Mouse (Mus musculus): ENCODE measurements around the gene Mcm10. TPM values are rescaled to one million over a fixed set of nuclear protein-coding genes. Genes with fewer than 3 reads are reported as not detected.
A peak's percentile ranks its signal among the peaks of the same experiment; 100 is the strongest.

The Mcm10 gene
- total RNA-seq, 1 experiment, result 127 TPM

DNA sequence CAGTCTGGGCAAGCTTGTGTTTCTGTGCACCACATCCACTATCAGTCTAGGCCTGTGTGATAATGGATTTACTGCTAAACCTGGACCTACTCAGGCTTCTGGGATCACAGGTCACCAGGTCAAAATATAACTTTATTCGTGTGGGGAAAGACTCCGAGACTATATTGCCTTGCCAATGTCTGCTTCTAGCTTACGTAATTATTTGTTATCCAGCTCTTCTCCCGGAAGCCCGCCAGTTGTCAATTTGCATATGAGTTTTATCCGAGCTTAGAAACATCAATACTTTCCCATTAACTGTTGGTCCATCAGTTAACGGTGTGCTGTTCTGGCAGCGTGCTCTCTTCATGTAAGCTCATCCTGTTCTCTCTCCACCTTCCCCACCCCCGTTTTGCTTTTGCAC is 22.6 kb upstream of the Mcm10 start:
- Histone ChIP-seq H3K36me3 (ENCODE audit: control insufficient read depth, insufficient read depth, low read length, poor library complexity, severe bottlenecking) (peaks cover 9% of the 10 kb centered on the region; the same call in 1 of the 2 replicates), H3K9me3 (ENCODE audit: control insufficient read depth, insufficient read depth, low read depth, low read length) (no peaks in the 10 kb centered on the region), H3K4me3 (ENCODE audit: insufficient read depth in 1 of 2, low read depth in 1 of 2, low read length in 2 of 2, poor library complexity in 1 of 2, severe bottlenecking in 1 of 2) (no peak overlapping the region), H3K4me1 (ENCODE audit: control insufficient read depth in 2 of 2, insufficient read depth in 2 of 2, low read length in 2 of 2, poor library complexity in 1 of 2) (peaks cover 9 to 17% of the 10 kb centered on the region in 2 experiments; a peak in 3 of 4 replicates), H3K27ac (ENCODE audit: insufficient read depth, low read depth, low read length, poor library complexity, severe bottlenecking) (no peak overlapping the region), H3K9ac (ENCODE audit: insufficient read depth, low read depth, low read length, poor library complexity, severe bottlenecking) (no peak overlapping the region)
- DNase-seq (ENCODE audit: low read depth, low spot score), result no peak
- no peak for TF ChIP-seq CHD2 (IDR thresholded peaks at IDR 0.05; ENCODE audit: low read depth, low read length)
- TF ChIP-seq HCFC1 (IDR thresholded peaks at IDR 0.05; ENCODE audit: borderline replicate concordance, insufficient read depth, low read length), result no peak
- no peak for TF ChIP-seq MAFK (IDR thresholded peaks at IDR 0.05; ENCODE audit: insufficient read depth, low read depth, low read length)
- no peak for TF ChIP-seq ZC3H11A (IDR thresholded peaks at IDR 0.05; ENCODE audit: borderline replicate concordance, low read depth, low read length)
- in situ Hi-C loops (cut with MboI; ENCODE audit: low sequenced_read_pairs in 2 of 2, unreplicated experiment in 2 of 2), result no loop called here

DNA sequence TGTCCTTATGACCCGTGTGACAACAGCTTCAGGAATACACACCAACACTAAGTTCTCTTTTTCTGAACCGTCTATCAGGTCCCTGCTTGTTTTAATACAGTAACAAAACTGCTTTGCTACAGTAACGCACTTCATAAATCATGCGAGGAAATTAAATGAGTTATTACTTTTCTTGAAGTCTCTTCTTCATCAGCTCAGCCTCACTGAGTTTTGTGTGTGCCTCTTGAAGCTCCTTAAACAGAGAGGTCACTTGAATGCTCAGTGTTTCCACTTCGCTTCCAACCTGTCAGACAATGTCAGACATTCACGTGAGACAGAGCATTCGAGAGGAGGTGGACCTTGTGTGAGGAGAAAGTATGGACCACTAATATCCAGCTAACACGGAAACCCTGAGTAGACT is 22.2 kb upstream of the Mcm10 start:
- H3K27ac ChIP-seq (ENCODE audit: insufficient read depth, low read depth, low read length, poor library complexity, severe bottlenecking), result no peak overlapping the region
- DNase-seq (ENCODE audit: low read depth, low spot score), result no peak
- H3K9me3 ChIP-seq (ENCODE audit: control insufficient read depth, insufficient read depth, low read depth, low read length), result no peaks in the 10 kb centered on the region
- H3K9ac ChIP-seq (ENCODE audit: insufficient read depth, low read depth, low read length, poor library complexity, severe bottlenecking), result no peak overlapping the region
- in situ Hi-C loops (cut with MboI; ENCODE audit: low sequenced_read_pairs in 2 of 2, unreplicated experiment in 2 of 2), result no loop called here
- peaks cover 9 to 17% of the 10 kb centered on the region in 2 experiments; a peak in 3 of 4 replicates for H3K4me1 ChIP-seq (ENCODE audit: control insufficient read depth in 2 of 2, insufficient read depth in 2 of 2, low read length in 2 of 2, poor library complexity in 1 of 2)
- H3K36me3 ChIP-seq (ENCODE audit: control insufficient read depth, insufficient read depth, low read length, poor library complexity, severe bottlenecking), result peaks cover 9% of the 10 kb centered on the region; the same call in 1 of the 2 replicates
- TF ChIP-seq ZNF384 (IDR thresholded peaks at IDR 0.05; ENCODE audit: low read depth, low read length) (no peak), ZC3H11A (IDR thresholded peaks at IDR 0.05; ENCODE audit: borderline replicate concordance, low read depth, low read length) (no peak), HCFC1 (IDR thresholded peaks at IDR 0.05; ENCODE audit: borderline replicate concordance, insufficient read depth, low read length) (no peak)
- H3K4me3 ChIP-seq (ENCODE audit: insufficient read depth in 1 of 2, low read depth in 1 of 2, low read length in 2 of 2, poor library complexity in 1 of 2, severe bottlenecking in 1 of 2), result no peak overlapping the region

DNA sequence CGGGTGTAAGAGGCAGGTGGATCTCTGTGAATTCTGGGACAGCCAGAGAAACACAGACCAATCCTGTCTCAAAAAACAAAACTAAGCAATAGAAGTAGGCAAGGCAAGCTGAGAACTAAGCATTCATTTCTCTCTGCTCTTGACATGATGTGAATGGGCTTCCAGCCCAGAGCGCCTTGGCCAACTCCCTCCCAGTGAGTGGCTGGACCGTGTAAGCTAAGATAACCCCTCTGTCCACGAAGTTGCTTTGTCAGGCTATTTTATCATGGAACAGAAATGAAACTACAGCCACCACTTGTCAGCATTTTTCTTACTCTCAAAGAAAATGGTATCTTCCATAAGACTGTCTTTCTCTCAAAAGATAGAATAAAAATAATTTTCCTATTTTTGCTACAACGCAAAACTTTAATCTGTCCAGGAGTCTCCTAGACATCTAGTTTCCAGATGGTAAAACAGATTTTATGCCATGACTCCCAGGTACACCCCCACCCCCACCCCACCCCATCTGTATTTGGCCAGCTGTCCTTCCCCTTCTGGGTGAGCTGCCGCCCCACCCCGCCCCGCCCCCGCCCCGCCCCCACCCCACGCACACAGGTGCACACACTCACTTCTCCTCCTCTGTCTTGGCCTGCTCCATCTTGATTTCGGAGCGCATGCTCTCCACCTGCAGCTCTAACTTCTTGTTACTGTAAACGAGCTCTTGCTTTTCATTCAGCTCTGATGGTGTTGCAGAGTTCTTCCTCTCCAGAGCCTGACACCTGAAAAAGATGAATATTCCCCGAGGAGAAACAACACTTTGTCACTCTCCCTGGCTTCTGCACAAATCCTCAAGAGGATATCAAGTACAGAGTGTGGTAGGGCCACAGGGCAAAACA is 21.2 kb upstream of the Mcm10 start:
- in situ Hi-C loops (cut with MboI; ENCODE audit: low sequenced_read_pairs in 2 of 2, unreplicated experiment in 2 of 2), result no loop called here

DNA sequence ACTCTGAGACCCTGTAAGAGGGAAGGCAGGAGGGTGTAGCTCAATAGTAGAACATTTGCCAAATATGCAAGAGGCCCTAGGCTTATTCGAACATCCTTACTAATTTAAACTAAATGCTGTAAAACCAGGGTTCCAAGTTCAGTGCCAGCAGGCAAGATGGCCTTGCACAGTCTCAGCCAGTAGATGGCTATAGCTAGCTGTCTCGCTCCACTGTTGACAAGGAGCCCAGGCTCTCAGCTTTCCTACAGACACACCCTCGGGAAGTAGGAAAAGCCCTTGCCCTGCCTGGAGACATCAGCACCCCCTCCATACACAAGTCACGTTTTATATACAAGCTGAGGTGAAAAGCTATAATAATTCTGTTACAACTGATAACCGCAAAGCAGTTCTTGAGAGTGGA is 20.1 kb upstream of the Mcm10 start:
- no peak overlapping the region for H3K27ac ChIP-seq (ENCODE audit: insufficient read depth, low read depth, low read length, poor library complexity, severe bottlenecking)
- TF ChIP-seq ZC3H11A (IDR thresholded peaks at IDR 0.05; ENCODE audit: borderline replicate concordance, low read depth, low read length) (no peak), ZNF384 (IDR thresholded peaks at IDR 0.05; ENCODE audit: low read depth, low read length) (no peak), HCFC1 (IDR thresholded peaks at IDR 0.05; ENCODE audit: borderline replicate concordance, insufficient read depth, low read length) (no peak), CHD2 (IDR thresholded peaks at IDR 0.05; ENCODE audit: low read depth, low read length) (no peak), MAFK (IDR thresholded peaks at IDR 0.05; ENCODE audit: insufficient read depth, low read depth, low read length) (no peak)
- DNase-seq (ENCODE audit: low read depth, low spot score), result no peak
- H3K36me3 ChIP-seq (ENCODE audit: control insufficient read depth, insufficient read depth, low read length, poor library complexity, severe bottlenecking), result peaks cover 6% of the 10 kb centered on the region; the same call in 1 of the 2 replicates
- no peak overlapping the region for H3K4me3 ChIP-seq (ENCODE audit: insufficient read depth in 1 of 2, low read depth in 1 of 2, low read length in 2 of 2, poor library complexity in 1 of 2, severe bottlenecking in 1 of 2)
- in situ Hi-C loops (cut with MboI; ENCODE audit: low sequenced_read_pairs in 2 of 2, unreplicated experiment in 2 of 2), result no loop called here
- H3K9me3 ChIP-seq (ENCODE audit: control insufficient read depth, insufficient read depth, low read depth, low read length), result no peaks in the 10 kb centered on the region
- peaks cover 9 to 14% of the 10 kb centered on the region in 2 experiments; a peak in 3 of 4 replicates for H3K4me1 ChIP-seq (ENCODE audit: control insufficient read depth in 2 of 2, insufficient read depth in 2 of 2, low read length in 2 of 2, poor library complexity in 1 of 2)
- no peak overlapping the region for H3K9ac ChIP-seq (ENCODE audit: insufficient read depth, low read depth, low read length, poor library complexity, severe bottlenecking)

More for the DNA sequence above, 21.2 kb upstream of the Mcm10 start:
- Histone ChIP-seq H3K4me3 (ENCODE audit: insufficient read depth in 1 of 2, low read depth in 1 of 2, low read length in 2 of 2, poor library complexity in 1 of 2, severe bottlenecking in 1 of 2) (peak overlapping the region in 1 of 2 experiments; percentile 40; a peak in 1 of 4 replicates), H3K27ac (ENCODE audit: insufficient read depth, low read depth, low read length, poor library complexity, severe bottlenecking) (no peak overlapping the region), H3K36me3 (ENCODE audit: control insufficient read depth, insufficient read depth, low read length, poor library complexity, severe bottlenecking) (peaks cover 9% of the 10 kb centered on the region; the same call in 1 of the 2 replicates), H3K4me1 (ENCODE audit: control insufficient read depth in 2 of 2, insufficient read depth in 2 of 2, low read length in 2 of 2, poor library complexity in 1 of 2) (peaks cover 9 to 17% of the 10 kb centered on the region in 2 experiments; a peak in 3 of 4 replicates), H3K9me3 (ENCODE audit: control insufficient read depth, insufficient read depth, low read depth, low read length) (no peaks in the 10 kb centered on the region), H3K9ac (ENCODE audit: insufficient read depth, low read depth, low read length, poor library complexity, severe bottlenecking) (no peak overlapping the region)
- no peak for TF ChIP-seq HCFC1 (IDR thresholded peaks at IDR 0.05; ENCODE audit: borderline replicate concordance, insufficient read depth, low read length)
- TF ChIP-seq MAFK (IDR thresholded peaks at IDR 0.05; ENCODE audit: insufficient read depth, low read depth, low read length), result no peak
- TF ChIP-seq ZC3H11A (IDR thresholded peaks at IDR 0.05; ENCODE audit: borderline replicate concordance, low read depth, low read length), result no peak
- TF ChIP-seq CHD2 (IDR thresholded peaks at IDR 0.05; ENCODE audit: low read depth, low read length), result no peak
- no peak for TF ChIP-seq ZNF384 (IDR thresholded peaks at IDR 0.05; ENCODE audit: low read depth, low read length)
- no peak for DNase-seq (ENCODE audit: low read depth, low spot score)

Measured in ES-E14 (cell line).